In genomic region chr12:16531956-16532859, GRCm38 (mm10) we compare ENCODE assay signal across 8 mouse cellular contexts.
DNase-seq lines count a peak whose midpoint lies in the region; ATAC-seq and TF ChIP-seq lines count a peak whose summit lies in the region.

No protein-coding gene starts in this region.

- peaks cover 7% of the 10 kb centered on the region for H3K4me1 ChIP-seq in embryonic facial prominence, embryonic 12.5 days
- no peaks in the 10 kb centered on the region for H3K4me1 ChIP-seq in lung, postnatal 0 days (ENCODE audit: insufficient read depth, low read depth, low read length)
- H3K4me1 ChIP-seq in small intestine, adult 2 months (ENCODE audit: control insufficient read depth, insufficient read depth, insufficient read length, low read length), result no peaks in the 10 kb centered on the region

- H3K9ac ChIP-seq in embryonic facial prominence, embryonic 12.5 days, result no peak overlapping the region
- H3K9ac ChIP-seq in lung, postnatal 0 days (replicated peaks; ENCODE audit: low read depth), result no peak overlapping the region

- H3K27me3 ChIP-seq in embryonic facial prominence, embryonic 12.5 days, result no peaks in the 10 kb centered on the region
- no peaks in the 10 kb centered on the region for H3K27me3 ChIP-seq in lung, postnatal 0 days (replicated peaks; ENCODE audit: insufficient read depth, low read length)
- no peaks in the 10 kb centered on the region for H3K27me3 ChIP-seq in small intestine, adult 2 months (ENCODE audit: control insufficient read depth, insufficient read depth, low read length)

- 68% methylated on average over 15 of the region's 15 CpGs for WGBS in embryonic facial prominence, embryonic 12.5 days
- WGBS in lung, postnatal 0 days, result 60% methylated on average over 15 of the region's 15 CpGs
- WGBS in small intestine, adult 2 months, result 60% methylated on average over 15 of the region's 15 CpGs

- no peak overlapping the region; the same call in 1 of the 2 replicates for H3K27ac ChIP-seq in embryonic facial prominence, embryonic 12.5 days
- no peak overlapping the region for H3K27ac ChIP-seq in lung, postnatal 0 days (ENCODE audit: low read length)
- H3K27ac ChIP-seq in small intestine, adult 2 months (ENCODE audit: insufficient read depth, low read depth, low read length), result peak overlapping the region; percentile 3; the same call in 1 of the 2 replicates

- DNase-seq in adrenal gland, postnatal 14 days, result peak; percentile 18
- DNase-seq in adrenal gland, adult 8-10 months, result no peak
- peak; percentile 81 for DNase-seq in 3134 (ENCODE audit: extremely low read depth, insufficient read length, low spot score)
- DNase-seq in heart, postnatal 25 days (ENCODE audit: low spot score), result peak; percentile 10
- DNase-seq in lung, postnatal 0 days (ENCODE audit: low spot score), result peak; percentile 40
- DNase-seq in retina, postnatal 1 day, result no peak

- no peak overlapping the region for H3K4me3 ChIP-seq in embryonic facial prominence, embryonic 12.5 days
- no peak overlapping the region for H3K4me3 ChIP-seq in lung, postnatal 0 days (ENCODE audit: low read depth, low read length)
- H3K4me3 ChIP-seq in small intestine, adult 2 months (ENCODE audit: low read depth, low read length), result peak overlapping the region; percentile 26

- intact Hi-C loops in heart, postnatal 25 days (cut with DNase I), result loop anchor here (2.0 to 10.0 kb wide), 4 partner anchors 310 to 925 kb away; partner anchors contain the start of gene Trib2

- TF ChIP-seq EP300 in lung, postnatal 0 days (IDR thresholded peaks at IDR 0.05), result no peak

- TF ChIP-seq CTCF in lung, postnatal 0 days (IDR thresholded peaks at IDR 0.05), result no peak
- TF ChIP-seq CTCF in small intestine, adult 2 months (IDR thresholded peaks at IDR 0.05; ENCODE audit: extremely low read depth, insufficient read length, insufficient replicate concordance, low read depth, low read length), result no peak

- ATAC-seq in embryonic facial prominence, embryonic 12.5 days (ENCODE audit: insufficient number of reproducible peaks, insufficient read depth, low FRiP score, low TSS enrichment), result 0 out of 2 replicates have a peak, but pooled peaks have one; percentile 3
- ATAC-seq in lung, postnatal 0 days, result peak; percentile 16; the same call in 1 of the 2 replicates

- TF ChIP-seq POLR2A in small intestine, adult 2 months (IDR thresholded peaks at IDR 0.05; ENCODE audit: low read depth, low read length), result no peak

- H3K36me3 ChIP-seq in embryonic facial prominence, embryonic 12.5 days, result no peaks in the 10 kb centered on the region
- H3K36me3 ChIP-seq in lung, postnatal 0 days (ENCODE audit: insufficient read depth, low read length), result no peaks in the 10 kb centered on the region
- peaks cover 3% of the 10 kb centered on the region; the same call in 1 of the 2 replicates for H3K36me3 ChIP-seq in small intestine, adult 2 months (ENCODE audit: control insufficient read depth, insufficient read depth, low read length)

- H3K9me3 ChIP-seq in embryonic facial prominence, embryonic 12.5 days, result no peaks in the 10 kb centered on the region
- no peaks in the 10 kb centered on the region for H3K9me3 ChIP-seq in lung, postnatal 0 days (ENCODE audit: low read length)

- H3K4me2 ChIP-seq in embryonic facial prominence, embryonic 12.5 days (replicated peaks), result no peak overlapping the region
- H3K4me2 ChIP-seq in lung, postnatal 0 days (replicated peaks; ENCODE audit: low read depth, low read length), result 0 out of 2 replicates have a peak overlapping the region, but pooled peaks have one; percentile 5

Comparison
In these comparisons a context has a peak if more than half of its experiments do, and no peak if none do; other contexts are left out.
1. DNase-seq: peak in adrenal gland, postnatal 14 days (single experiment), 3134 (single experiment), heart, postnatal 25 days (single experiment) and lung, postnatal 0 days (single experiment); none in adrenal gland, adult 8-10 months (single experiment) and retina, postnatal 1 day (single experiment).